Mouse (Mus musculus) MEL (cell line): ENCODE measurements around the gene Tia1. TPM values are rescaled to one million over a fixed set of nuclear protein-coding genes. Genes with fewer than 3 reads are reported as not detected.
A peak's percentile ranks its signal among the peaks of the same experiment; 100 is the strongest.

Experiments
- DNase-seq: peaks from one replicate; pipeline ENCODE4 v3.0.0; 2011; ENCODE audit warnings: low read depth, low spot score
- H3K27ac ChIP-seq: 2 replicates; pipeline ENCODE4 v1.5.1; 2012; ENCODE audit warnings: low read depth, mild to moderate bottlenecking, control low read depth, low read length, moderate library complexity; ENCODE audit not compliant: control insufficient read depth
- H3K27me3 ChIP-seq, 2 experiments: fragments of 150-350 bp in 1 of 2; sonication (generic) in 1 of 2; 2 replicates each; pipeline ENCODE4 v1.6.1; 2012; ENCODE audit warnings: low read length in 2 of 2, mild to moderate bottlenecking in 2 of 2, improper control_type of control experiment in 1 of 2, moderate library complexity in 1 of 2; ENCODE audit not compliant: insufficient read depth in 2 of 2, control insufficient read depth in 1 of 2
- H3K36me3 ChIP-seq, 2 experiments: 2 replicates each; pipeline ENCODE4 v1.6.1; 2012 to 2014; ENCODE audit warnings: low read length in 2 of 2, improper control_type of control experiment in 1 of 2, inconsistent platforms in 1 of 2, mild to moderate bottlenecking in 1 of 2; ENCODE audit not compliant: insufficient read depth in 2 of 2, control insufficient read depth in 1 of 2
- H3K4me1 ChIP-seq, 2 experiments: fragments of 150-350 bp in 1 of 2; sonication (generic) in 1 of 2; 2 replicates each; pipeline ENCODE4 v1.6.1; 2012; ENCODE audit warnings: low read length in 2 of 2, improper control_type of control experiment in 1 of 2, mild to moderate bottlenecking in 1 of 2; ENCODE audit not compliant: insufficient read depth in 2 of 2, control insufficient read depth in 1 of 2
- H3K4me3 ChIP-seq, 2 experiments: fragments of 150-350 bp in 1 of 2; sonication (generic) in 1 of 2; 2 replicates each; pipeline ENCODE4 v1.5.1; 2012; ENCODE audit warnings: low read depth in 2 of 2, low read length in 2 of 2, mild to moderate bottlenecking in 2 of 2, moderate library complexity in 2 of 2, control low read depth in 1 of 2, improper control_type of control experiment in 1 of 2; ENCODE audit not compliant: control insufficient read depth in 1 of 2, insufficient read depth in 1 of 2
- H3K79me2 ChIP-seq: 2 replicates; pipeline ENCODE4 v1.6.1; 2012; ENCODE audit warnings: mild to moderate bottlenecking, low read length, moderate library complexity; ENCODE audit not compliant: control insufficient read depth, poor library complexity, insufficient read depth
- H3K9ac ChIP-seq: 2 replicates; pipeline ENCODE4 v1.6.1; 2012; ENCODE audit warnings: low read depth, mild to moderate bottlenecking, control low read depth, low read length, moderate library complexity; ENCODE audit not compliant: control insufficient read depth, poor library complexity, severe bottlenecking
- H3K9me3 ChIP-seq: fragments of 150-350 bp; sonication (generic); replicated peaks from 2 replicates; pipeline ENCODE4 v1.6.1; 2012; ENCODE audit warnings: mild to moderate bottlenecking, low read length, improper control_type of control experiment, moderate library complexity; ENCODE audit not compliant: insufficient read depth
- BHLHE40 ChIP-seq: IDR thresholded peaks from 2 replicates; pipeline ENCODE4 v1.6.1; 2012; ENCODE audit warnings: low read depth, mild to moderate bottlenecking, inconsistent platforms, low read length, improper control_type of control experiment, borderline replicate concordance
- CTCF ChIP-seq, 3 experiments: IDR thresholded peaks in 2 of 3; conservative IDR thresholded peaks in 1 of 3; 2 replicates each; pipeline ENCODE4 v1.5.1; 2011 to 2012; ENCODE audit warnings: low read length in 3 of 3, low read depth in 2 of 3, mild to moderate bottlenecking in 2 of 3, improper control_type of control experiment in 1 of 3, inconsistent platforms in 1 of 3, mixed read lengths in 1 of 3, moderate library complexity in 1 of 3; ENCODE audit not compliant: control insufficient read depth in 1 of 3, insufficient read depth in 1 of 3, poor library complexity in 1 of 3, severe bottlenecking in 1 of 3
- E2F4 ChIP-seq: IDR thresholded peaks from 2 replicates; pipeline ENCODE4 v1.6.1; 2011; ENCODE audit warnings: low read depth, low read length, improper control_type of control experiment, borderline replicate concordance
- EP300 ChIP-seq, 2 experiments: IDR thresholded peaks; 2 replicates each; pipeline ENCODE4 v1.6.1; 2011; ENCODE audit warnings: improper control_type of control experiment in 2 of 2, low read length in 2 of 2, low read depth in 1 of 2, mild to moderate bottlenecking in 1 of 2
- MAFK ChIP-seq: IDR thresholded peaks from 2 replicates; pipeline ENCODE4 v1.6.1; 2011; ENCODE audit warnings: low read depth, mild to moderate bottlenecking, low read length, improper control_type of control experiment, borderline replicate concordance
- MAX ChIP-seq: IDR thresholded peaks from 2 replicates; pipeline ENCODE4 v1.6.1; 2011; ENCODE audit warnings: low read length, improper control_type of control experiment
- MYC ChIP-seq: IDR thresholded peaks from 2 replicates; pipeline ENCODE4 v1.6.1; 2011; ENCODE audit warnings: low read depth, mild to moderate bottlenecking, low read length, improper control_type of control experiment, moderate library complexity
- NELFE ChIP-seq: IDR thresholded peaks from 2 replicates; pipeline ENCODE4 v1.6.1; 2011; ENCODE audit warnings: low read depth, low read length, improper control_type of control experiment
- NRF1 ChIP-seq: IDR thresholded peaks from 2 replicates; pipeline ENCODE4 v1.6.1; 2014; ENCODE audit warnings: low read depth, mild to moderate bottlenecking, inconsistent platforms, low read length, improper control_type of control experiment, moderate library complexity; ENCODE audit not compliant: poor library complexity, insufficient read depth, severe bottlenecking
- POLR2A ChIP-seq, 2 experiments: IDR thresholded peaks; 2 replicates each; pipeline ENCODE4 v1.6.1; 2011 to 2012; ENCODE audit warnings: low read length in 2 of 2, mild to moderate bottlenecking in 2 of 2, control low read depth in 1 of 2, improper control_type of control experiment in 1 of 2, low read depth in 1 of 2, moderate library complexity in 1 of 2; ENCODE audit not compliant: control insufficient read depth in 1 of 2, insufficient read depth in 1 of 2, poor library complexity in 1 of 2
- RCOR1 ChIP-seq: IDR thresholded peaks from 2 replicates; pipeline ENCODE4 v1.6.1; 2012; ENCODE audit warnings: low read depth, mild to moderate bottlenecking, inconsistent platforms, low read length, improper control_type of control experiment
- SMC3 ChIP-seq: IDR thresholded peaks from 2 replicates; pipeline ENCODE4 v1.6.1; 2011; ENCODE audit warnings: low read depth, low read length, improper control_type of control experiment
- TAL1 ChIP-seq: IDR thresholded peaks from 2 replicates; pipeline ENCODE4 v1.6.1; 2012; ENCODE audit warnings: mild to moderate bottlenecking, inconsistent platforms, low read length, moderate library complexity, mixed read lengths
- UBTF ChIP-seq: IDR thresholded peaks from 2 replicates; pipeline ENCODE4 v1.6.1; 2012; ENCODE audit warnings: low read depth, mild to moderate bottlenecking, inconsistent platforms, low read length, improper control_type of control experiment, moderate library complexity, borderline replicate concordance; ENCODE audit not compliant: insufficient read depth
- USF1 ChIP-seq: IDR thresholded peaks from 2 replicates; pipeline ENCODE4 v1.6.1; 2014; ENCODE audit warnings: low read depth, mild to moderate bottlenecking, inconsistent platforms, low read length, improper control_type of control experiment, moderate library complexity
- USF2 ChIP-seq, 2 experiments: IDR thresholded peaks; 2 replicates each; pipeline ENCODE4 v1.6.1; 2011 to 2012; ENCODE audit warnings: improper control_type of control experiment in 2 of 2, low read length in 2 of 2, borderline replicate concordance in 1 of 2, inconsistent platforms in 1 of 2, low read depth in 1 of 2, mild to moderate bottlenecking in 1 of 2; ENCODE audit not compliant: insufficient read depth in 1 of 2
- ZC3H11A ChIP-seq: IDR thresholded peaks from 2 replicates; pipeline ENCODE4 v1.6.1; 2012; ENCODE audit warnings: low read depth, mild to moderate bottlenecking, inconsistent platforms, low read length, improper control_type of control experiment
- ZKSCAN1 ChIP-seq: IDR thresholded peaks from 2 replicates; pipeline ENCODE4 v1.6.1; 2012; ENCODE audit warnings: low read depth, mild to moderate bottlenecking, inconsistent platforms, low read length, improper control_type of control experiment, moderate library complexity
- ZNF384 ChIP-seq: IDR thresholded peaks from 2 replicates; pipeline ENCODE4 v1.6.1; 2012; ENCODE audit warnings: low read depth, mild to moderate bottlenecking, inconsistent platforms, low read length, improper control_type of control experiment
- polyA plus RNA-seq, 2 experiments: library from polyadenylated mRNA; stranded (reverse) in 1 of 2; unstranded in 1 of 2; fragments of >175 nt in 1 of 2; fragments of >200 nt in 1 of 2; gene quantifications; 2 replicates each; pipeline versions ENCODE4 v1.2.1 to v1.2.4; 2012; ENCODE audit warnings: low replicate concordance in 2 of 2, low read depth in 1 of 2; ENCODE audit not compliant: insufficient read length in 2 of 2, insufficient read depth in 1 of 2, missing spikeins in 1 of 2
- total RNA-seq: library from RNA; depleted of rRNA; stranded (reverse); fragments of 300-350 nt; gene quantifications from 2 replicates; pipeline ENCODE4 v1.2.3, GENCODE M21; 2012

The Tia1 gene
- total and polyA plus RNA-seq, 3 experiments: 21.5 to 25.3 TPM; not detected in 1

DNA sequence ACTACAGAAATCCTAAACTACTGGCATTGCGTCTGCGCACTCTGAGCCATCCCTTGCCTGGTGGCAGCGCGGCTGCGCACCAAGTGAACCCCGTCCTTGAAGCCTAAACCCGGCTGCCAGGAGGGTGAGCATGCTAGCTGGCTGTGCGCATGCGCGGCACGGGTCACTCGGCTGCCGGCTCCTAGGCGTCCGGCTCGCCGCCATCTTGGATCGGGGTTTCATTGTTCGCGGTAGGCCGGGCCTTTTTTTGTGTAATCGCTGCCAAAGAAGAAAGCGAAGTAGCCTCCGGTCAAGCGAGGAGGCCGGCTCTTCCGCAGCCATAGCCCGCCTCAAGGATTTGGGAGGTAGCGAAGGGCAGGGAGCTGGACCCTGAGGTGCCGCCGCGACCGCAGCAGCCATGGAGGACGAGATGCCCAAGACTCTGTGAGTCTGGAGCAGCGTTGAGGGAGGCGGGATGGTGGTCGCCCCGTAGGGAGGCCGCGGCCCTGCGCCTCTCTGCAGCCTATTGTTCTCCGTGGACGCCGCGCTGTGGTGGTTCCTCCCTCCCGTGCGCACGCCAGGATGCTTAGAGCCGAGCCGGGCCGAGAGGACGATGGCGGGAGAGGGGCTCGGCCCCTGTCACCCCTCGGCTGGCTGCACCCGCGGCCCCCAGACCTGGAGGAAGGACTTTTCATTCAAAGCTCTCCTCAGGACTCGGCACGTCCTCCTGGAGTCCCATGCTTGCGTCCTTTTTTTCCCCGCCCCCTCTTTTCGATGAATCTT is at the start of gene Tia1 (continued):
- TF ChIP-seq MAFK (no peak), MAX (peak; percentile 46; the same call in 1 of the 2 replicates), NELFE (peak; percentile 86), USF2 (IDR thresholded peaks at IDR 0.05; ENCODE audit: borderline replicate concordance in 1 of 2, insufficient read depth in 1 of 2, low read depth in 1 of 2, low read length in 2 of 2) (no peak)
- TF ChIP-seq, all 39 proteins: peak for 13

DNA sequence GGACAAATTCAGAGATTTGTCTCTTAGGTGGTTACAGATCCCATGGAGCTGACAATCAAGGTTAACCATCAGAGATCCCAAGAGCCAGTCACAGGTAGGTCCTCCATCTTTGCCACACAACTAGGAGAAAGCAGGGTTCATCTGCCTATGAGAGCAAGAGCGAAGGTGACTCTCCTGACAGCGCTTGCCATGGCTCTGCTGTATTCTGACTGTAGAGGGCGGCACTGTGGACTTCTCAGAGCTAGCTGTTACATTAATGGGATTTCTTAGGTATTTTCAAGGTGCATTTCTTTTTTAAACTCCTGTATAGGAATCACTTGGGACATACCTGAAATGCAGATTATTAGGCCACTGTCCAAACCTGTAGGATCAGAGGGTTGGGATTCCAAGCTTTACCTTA is 49.1 kb upstream of the Tia1 start:
- peak; percentile 27 for DNase-seq
- H3K9ac ChIP-seq: no peak overlapping the region
- no peaks in the 10 kb centered on the region for H3K36me3 ChIP-seq
- TF ChIP-seq SMC3 (peak; percentile 33), NRF1 (no peak), CTCF (IDR thresholded peaks at IDR 0.05 in 2 of 3, conservative IDR thresholded peaks at IDR 0.05 in 1 of 3; ENCODE audit: control insufficient read depth in 1 of 3, insufficient read depth in 1 of 3, low read depth in 2 of 3, low read length in 3 of 3, poor library complexity in 1 of 3, severe bottlenecking in 1 of 3) (peak in 2 of 3 experiments; percentile 21 to 45; a peak in 3 of 6 replicates), ZNF384 (no peak), MYC (no peak), E2F4 (no peak), RCOR1 (no peak), MAFK (no peak)
- TF ChIP-seq, all 39 proteins: peak for 2
- Histone ChIP-seq H3K4me1 (peaks cover 0 to 2% of the 10 kb centered on the region in 2 experiments; a peak in 1 of 4 replicates), H3K4me3 (no peak overlapping the region), H3K9me3 (no peaks in the 10 kb centered on the region), H3K27ac (no peak overlapping the region), H3K27me3 (peaks cover 4% of the 10 kb centered on the region in 2 experiments), H3K79me2 (no peaks in the 10 kb centered on the region)

DNA sequence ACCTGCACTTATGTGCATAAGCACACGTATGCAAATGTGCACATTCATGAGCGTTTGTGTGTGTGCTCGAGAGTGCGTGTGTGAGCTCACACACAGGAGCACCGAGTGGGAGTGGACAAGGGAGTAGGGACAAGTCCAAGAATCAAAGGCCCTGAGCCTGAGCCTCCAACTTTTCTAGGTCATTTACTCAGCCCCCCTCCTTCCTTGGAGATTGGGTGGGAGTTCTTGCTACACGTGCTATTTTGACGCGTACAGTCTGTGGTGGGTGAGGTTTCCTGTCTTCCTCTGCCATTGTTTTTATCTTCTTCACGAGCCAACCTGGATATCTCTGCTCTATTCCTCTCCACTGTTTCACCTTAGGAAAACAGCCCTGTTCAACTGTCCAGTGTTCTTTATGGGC is 47.1 kb upstream of the Tia1 start:
- Histone ChIP-seq H3K9ac (no peak overlapping the region), H3K79me2 (no peaks in the 10 kb centered on the region), H3K36me3 (no peaks in the 10 kb centered on the region), H3K27me3 (peaks cover 4% of the 10 kb centered on the region in 2 experiments), H3K4me1 (peaks cover 0 to 2% of the 10 kb centered on the region in 2 experiments; a peak in 1 of 4 replicates), H3K27ac (no peak overlapping the region), H3K9me3 (no peaks in the 10 kb centered on the region), H3K4me3 (no peak overlapping the region)
- no peak for DNase-seq
- no peak for TF ChIP-seq ZKSCAN1
- TF ChIP-seq E2F4: no peak
- TF ChIP-seq SMC3: no peak
- no peak for TF ChIP-seq EP300 (IDR thresholded peaks at IDR 0.05; ENCODE audit: low read depth in 1 of 2, low read length in 2 of 2)
- TF ChIP-seq BHLHE40: peak; percentile 54; the same call in 1 of the 2 replicates
- TF ChIP-seq UBTF: no peak
- TF ChIP-seq ZC3H11A: no peak
- TF ChIP-seq MAFK: no peak
- TF ChIP-seq POLR2A (IDR thresholded peaks at IDR 0.05; ENCODE audit: control insufficient read depth in 1 of 2, insufficient read depth in 1 of 2, low read depth in 1 of 2, low read length in 2 of 2, poor library complexity in 1 of 2): no peak
- TF ChIP-seq CTCF (IDR thresholded peaks at IDR 0.05 in 2 of 3, conservative IDR thresholded peaks at IDR 0.05 in 1 of 3; ENCODE audit: control insufficient read depth in 1 of 3, insufficient read depth in 1 of 3, low read depth in 2 of 3, low read length in 3 of 3, poor library complexity in 1 of 3, severe bottlenecking in 1 of 3): no peak
- 0 out of 2 replicates have a peak, but pooled peaks have one; percentile 22 for TF ChIP-seq MAX
- no peak for TF ChIP-seq TAL1
- TF ChIP-seq USF1: no peak
- no peak for TF ChIP-seq NRF1
